ENCODE assay signal across 15 mouse cellular contexts in the genomic region with DNA sequence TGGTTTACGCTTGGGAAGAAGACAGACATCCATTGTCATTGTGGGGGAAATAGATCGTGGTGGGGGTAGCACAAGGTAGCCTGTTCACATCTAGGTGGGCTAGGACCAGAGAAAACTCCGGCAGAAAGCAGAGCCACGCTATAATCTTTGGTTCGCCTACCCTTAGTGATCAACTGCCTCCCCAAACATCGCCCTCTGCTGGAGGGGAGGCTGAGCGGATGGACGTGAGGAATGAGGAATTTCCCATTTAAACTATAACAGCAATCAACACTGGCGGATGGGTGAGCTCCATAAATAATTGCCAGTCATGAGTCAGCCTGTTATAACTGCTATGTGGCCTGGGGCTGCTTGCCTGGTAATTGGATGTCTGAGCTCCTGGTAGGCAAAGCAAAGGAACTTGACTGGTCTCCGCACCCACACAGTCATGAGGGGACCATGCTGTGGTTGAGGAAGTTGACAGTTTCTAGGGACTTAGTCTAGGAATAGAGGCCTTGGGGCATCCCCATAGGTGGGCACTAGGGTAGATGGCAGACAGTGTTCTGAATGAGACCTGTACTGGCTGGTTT. TPM values are rescaled to one million over a fixed set of nuclear protein-coding genes. Genes with fewer than 3 reads are reported as not detected.
DNase-seq lines count a peak whose midpoint lies in the region; ATAC-seq and TF ChIP-seq lines count a peak whose summit lies in the region.
"Had no signal": no experiment of that assay in that cellular context is flagged by ENCODE, and none has a peak within 500 bp of the region (broad histone marks: within the 10 kb centered on the region; RNA-seq: fewer than 3 reads in every experiment).

No protein-coding gene starts in this region.

- no peak for TF ChIP-seq EP300 in liver, embryonic 14.5 days (IDR thresholded peaks at IDR 0.05; ENCODE audit: low read depth)

- no peak overlapping the region for H3K4me3 ChIP-seq in liver, embryonic 14.5 days (ENCODE audit: insufficient read depth in 1 of 2, low read depth in 2 of 2, low read length in 2 of 2)
- no peak overlapping the region for H3K4me3 ChIP-seq in forebrain, embryonic 13.5 days
- H3K4me3 ChIP-seq: midbrain, embryonic 10.5 days had no signal

- peak; percentile 27 for DNase-seq in CD4-positive, CD25-positive, alpha-beta regulatory T cell, adult 2 months (ENCODE audit: low read depth, low spot score)
- no peak for DNase-seq in liver, embryonic 14.5 days (ENCODE audit: low read depth in 3 of 3, low spot score in 3 of 3)
- DNase-seq in liver (no peak), ES-CJ7 (ENCODE audit: low read depth, low spot score) (peak; percentile 42)
- DNase-seq in naive thymus-derived CD4-positive, alpha-beta T cell, adult 2 months (ENCODE audit: low read depth): peak; percentile 8
- no peak for DNase-seq in testis, postnatal 14 days (ENCODE audit: low spot score)
- DNase-seq: lung, adult 18-20 months had no signal

- ATAC-seq in CD4-positive, CD25-positive, alpha-beta regulatory T cell, adult 4 months: no peak
- ATAC-seq in liver, embryonic 14.5 days (ENCODE audit: insufficient read depth): no peak
- ATAC-seq in forebrain, embryonic 13.5 days: no peak
- ATAC-seq: activated CD4-positive, CD25-positive, alpha-beta regulatory T cell, adult 4 months had no signal

- peak; percentile 64 for TF ChIP-seq CTCF in liver, embryonic 14.5 days (IDR thresholded peaks at IDR 0.05; ENCODE audit: low read depth)

- H3K9ac ChIP-seq in liver, embryonic 14.5 days (replicated peaks): no peak overlapping the region
- H3K9ac ChIP-seq in forebrain, embryonic 13.5 days: no peak overlapping the region

- no peak overlapping the region for H3K4me2 ChIP-seq in liver, embryonic 14.5 days (ENCODE audit: low read depth)
- H3K4me2 ChIP-seq in forebrain, embryonic 13.5 days: no peak overlapping the region
- H3K4me2 ChIP-seq: heart, embryonic 11.5 days had no signal

- no peaks in the 10 kb centered on the region for H3K4me1 ChIP-seq in liver, embryonic 14.5 days (replicated peaks; ENCODE audit: control insufficient read depth in 2 of 2, insufficient read depth in 2 of 2, low read length in 1 of 2)
- no peaks in the 10 kb centered on the region for H3K4me1 ChIP-seq in forebrain, embryonic 13.5 days
- H3K4me1 ChIP-seq: midbrain, embryonic 10.5 days had no signal

- no peak overlapping the region for H3K27ac ChIP-seq in liver, embryonic 14.5 days
- no peak overlapping the region for H3K27ac ChIP-seq in forebrain, embryonic 13.5 days
- H3K27ac ChIP-seq: midbrain, embryonic 10.5 days had no signal

- WGBS in liver, embryonic 14.5 days (ENCODE audit: insufficient replicate concordance): 69% methylated on average over 10 of the region's 10 CpGs
- WGBS in forebrain, embryonic 13.5 days: 83% methylated on average over 10 of the region's 10 CpGs

- H3K36me3 ChIP-seq in liver, embryonic 14.5 days (replicated peaks; ENCODE audit: control insufficient read depth, insufficient read depth, low read depth): no peaks in the 10 kb centered on the region
- H3K36me3 ChIP-seq in forebrain, embryonic 13.5 days (ENCODE audit: poor library complexity, severe bottlenecking): no peaks in the 10 kb centered on the region
- H3K36me3 ChIP-seq: midbrain, embryonic 10.5 days had no signal

- no peaks in the 10 kb centered on the region for H3K9me3 ChIP-seq in liver, embryonic 14.5 days (ENCODE audit: control insufficient read depth, low read length)
- H3K9me3 ChIP-seq in forebrain, embryonic 13.5 days (replicated peaks): no peaks in the 10 kb centered on the region
- H3K9me3 ChIP-seq: midbrain, embryonic 10.5 days had no signal

- no peaks in the 10 kb centered on the region for H3K27me3 ChIP-seq in liver, embryonic 14.5 days (ENCODE audit: control insufficient read depth, insufficient read depth, low read length)
- H3K27me3 ChIP-seq in forebrain, embryonic 13.5 days: no peaks in the 10 kb centered on the region; the same call in 1 of the 2 replicates

RNA-seq across cellular contexts. Expression of a gene that starts 36.0 kb away (rescaled TPM):
- under 1 TPM in 1 of 2 experiments, not detected in 1; 0.66 TPM for polyA plus RNA-seq in CD4-positive, CD25-positive, alpha-beta regulatory T cell, adult 4 months (2017; shearing (Covaris generic))
- polyA plus RNA-seq in liver, embryonic 14.5 days (2012; rRNA removed): not detected in 2 replicates
- polyA plus RNA-seq in liver, embryonic 14.5 days (2014; fragmentation: Nextera tagmentation; extraction: Ambion mirVana): not detected in 2 replicates
- not detected in 2 replicates for polyA plus RNA-seq in forebrain, embryonic 13.5 days (2015; fragmentation: Nextera tagmentation; extraction: Ambion mirVana)
- polyA plus RNA-seq: cortical plate, adult 2 months; heart, embryonic 11.5 days; hindbrain, embryonic 11.5 days; kidney, embryonic 14.5 days; midbrain, embryonic 10.5 days had no signal

Comparison
In these comparisons a context has a peak if more than half of its experiments do, and no peak if none do; other contexts are left out.
1. DNase-seq: peak in CD4-positive, CD25-positive, alpha-beta regulatory T cell, adult 2 months (single experiment), ES-CJ7 (single experiment) and naive thymus-derived CD4-positive, alpha-beta T cell, adult 2 months (single experiment); none in liver, embryonic 14.5 days (0 of 3), liver (single experiment) and testis, postnatal 14 days (single experiment).